Mouse (Mus musculus) lung, postnatal 4 days (tissue): ENCODE results near the gene Tulp1.

Experiments used
- DNase-seq, 2 experiments: peaks; one replicate each; pipeline ENCODE4 v3.0.0; 2021

Gene Tulp1

GRCm38 (mm10) chr17:28363507-28363906, 1.5 kb downstream of the Tulp1 start:
- DNase-seq: no peak

GRCm38 (mm10) chr17:28362653-28363292, 2.2 kb downstream of the Tulp1 start:
- no peak for DNase-seq

- no peak for DNase-seq
These were observed 2.9 kb downstream of the Tulp1 start for GRCm38 (mm10) chr17:28361921-28362652.

GRCm38 (mm10) chr17:28360531-28361277, 4.3 kb downstream of the Tulp1 start:
- DNase-seq: peak in 1 of 2 experiments; percentile 76

- DNase-seq: peak in 1 of 2 experiments; percentile 47
These were observed 6.3 kb downstream of the Tulp1 start for GRCm38 (mm10) chr17:28358576-28359261.

DNA sequence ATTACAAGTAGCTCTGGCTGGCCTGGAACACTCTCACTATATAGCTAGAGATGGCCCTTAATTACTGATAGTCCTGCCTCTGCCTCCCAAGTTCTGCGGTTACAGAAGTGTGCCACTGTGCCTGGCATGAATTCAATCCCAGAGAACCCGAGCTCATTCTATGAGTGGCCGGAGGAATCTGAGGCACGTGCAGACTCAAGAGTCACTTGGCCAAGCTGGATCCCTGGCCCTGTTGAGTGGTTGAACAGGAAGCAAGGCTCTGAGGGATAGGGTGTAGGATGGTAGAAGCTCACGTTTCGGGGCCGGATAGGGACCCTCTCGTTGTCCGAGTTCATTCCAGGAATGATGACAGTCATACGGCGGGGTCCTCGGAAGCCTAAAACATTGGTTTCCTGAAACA, 9.2 kb downstream of the Tulp1 start:
- DNase-seq: peak; percentile 65 to 84

DNA sequence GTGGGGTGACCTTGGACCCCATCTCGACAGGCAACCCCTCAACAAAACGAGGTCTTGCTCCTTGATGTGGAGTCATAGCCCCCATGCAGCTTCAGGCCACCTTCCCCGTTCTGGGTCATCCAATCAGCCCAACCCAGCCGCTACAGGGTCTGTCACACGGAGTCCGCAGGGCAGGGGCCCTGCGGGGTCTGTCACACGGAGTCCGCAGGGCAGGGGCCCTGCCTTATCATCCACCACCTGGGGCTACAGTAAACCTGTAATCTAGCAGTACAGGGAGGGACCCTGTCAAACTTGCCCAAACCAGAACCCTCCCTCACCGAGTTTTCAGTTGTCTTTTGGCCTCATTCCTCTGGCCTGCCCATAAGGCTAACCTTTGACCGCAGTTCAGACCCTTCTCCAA, 13.0 kb downstream of the Tulp1 start:
- DNase-seq: no peak

GRCm38 (mm10) chr17:28351353-28351890, 13.6 kb downstream of the Tulp1 start:
- DNase-seq: peak in 1 of 2 experiments; percentile 64

DNA sequence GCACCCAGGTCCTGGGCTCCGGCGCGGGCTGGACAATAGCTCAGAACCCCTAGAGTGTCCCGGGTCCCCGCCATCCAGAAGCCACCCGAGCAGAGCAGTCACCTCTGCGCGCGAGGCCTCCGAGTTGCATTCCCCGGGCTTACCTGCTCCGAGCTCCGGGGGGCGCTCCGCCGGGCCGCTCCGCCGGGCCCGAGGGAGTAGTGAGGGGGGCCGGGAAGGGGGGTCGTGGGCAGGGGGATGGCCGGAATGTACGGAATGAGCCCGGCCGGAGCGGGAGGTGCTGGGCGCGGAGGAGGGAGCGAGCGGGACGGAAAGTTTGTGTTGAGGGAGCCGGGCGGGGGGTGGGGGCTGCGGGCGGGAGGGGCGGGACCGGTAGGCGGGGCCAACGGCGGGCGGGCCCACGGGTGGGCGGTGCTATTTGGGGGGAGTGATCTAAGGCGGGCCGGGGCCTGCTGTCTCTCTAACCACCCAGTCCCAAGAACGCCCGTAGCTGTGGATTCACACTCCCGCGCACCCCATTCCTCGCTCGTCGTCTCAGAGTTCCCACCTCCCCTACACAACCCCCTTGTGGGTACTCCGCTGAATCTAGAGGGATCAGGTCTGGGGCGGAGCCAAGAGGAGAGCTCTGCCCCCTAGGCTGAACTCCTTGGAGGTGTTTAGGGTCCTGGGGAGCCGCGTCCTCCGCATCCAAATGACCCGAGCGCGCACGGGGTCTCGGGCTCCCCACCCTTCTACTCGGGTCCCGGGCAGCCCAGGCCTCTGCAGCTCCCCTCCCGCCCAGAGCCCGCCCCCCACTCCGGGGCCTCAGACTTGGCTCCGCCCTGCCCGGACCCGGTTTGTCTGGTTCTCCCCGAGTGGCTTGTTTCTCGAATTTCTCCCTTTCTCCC, 14.3 kb downstream of the Tulp1 start, which contains the start of gene Tead3:
Gene Tead3 (minus strand): TSS at position 352 of the 887 bp plus-strand sequence.
- peak; percentile 87 to 91 for DNase-seq

GRCm38 (mm10) chr17:28349901-28350465, 15.0 kb downstream of the Tulp1 start:
- DNase-seq: peak in 1 of 2 experiments; percentile 42

DNA sequence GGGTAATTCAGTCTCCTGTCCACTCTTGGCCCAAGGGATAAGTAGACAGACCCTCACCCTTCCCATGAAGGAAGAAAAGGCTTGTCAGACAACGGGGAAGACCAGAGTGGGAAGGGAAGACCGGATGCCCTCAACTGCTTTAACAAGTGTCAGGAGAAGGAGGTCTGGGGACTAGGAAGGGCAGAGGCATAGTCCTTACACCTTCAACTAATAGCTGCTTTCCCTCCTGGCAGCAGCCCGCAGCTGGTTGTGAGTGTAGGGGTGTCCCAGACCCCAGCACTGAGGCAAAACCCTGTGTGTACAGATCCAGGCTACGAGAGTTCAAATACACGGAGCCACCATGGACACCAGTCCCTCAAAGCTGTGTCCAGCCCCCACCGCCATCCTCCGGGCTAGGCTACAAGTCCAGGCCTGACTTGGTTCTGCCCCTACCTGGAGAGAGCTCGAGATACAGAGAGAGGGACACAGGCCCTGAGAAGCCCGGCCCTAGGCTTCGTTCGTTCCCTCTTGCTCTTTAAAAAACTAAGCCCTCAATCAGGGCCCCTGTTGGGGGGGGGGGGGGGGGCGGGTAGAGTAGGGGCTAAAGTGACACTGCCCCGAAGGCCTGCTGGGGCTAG, 15.7 kb downstream of the Tulp1 start:
- no peak for DNase-seq

GRCm38 (mm10) chr17:28348211-28348610, 16.8 kb downstream of the Tulp1 start:
- no peak for DNase-seq

- DNase-seq: no peak
These were observed 17.7 kb downstream of the Tulp1 start for GRCm38 (mm10) chr17:28347327-28347726.

DNA sequence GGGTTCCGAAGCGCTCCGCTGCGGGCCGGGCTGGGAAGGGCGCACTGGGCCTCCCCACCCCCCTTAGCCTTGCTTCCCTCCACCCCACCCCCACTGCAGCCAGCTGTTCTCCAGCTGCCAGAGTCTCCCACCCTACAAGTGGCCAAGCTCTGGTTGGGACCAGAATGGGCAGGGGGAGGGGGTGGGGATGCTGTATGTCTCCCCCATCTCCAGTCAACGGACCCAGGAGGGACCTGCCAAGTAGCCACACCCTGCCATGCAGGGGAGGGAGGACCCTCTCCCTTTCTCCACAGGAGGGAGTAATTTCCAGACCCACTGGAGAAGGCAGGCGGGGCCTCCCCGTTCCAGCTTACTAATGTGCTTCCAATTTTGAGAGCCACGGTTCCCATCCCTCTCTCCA, 19.1 kb downstream of the Tulp1 start:
- DNase-seq: peak; percentile 65 to 79

- peak; percentile 60 to 84 for DNase-seq
These were observed 19.7 kb downstream of the Tulp1 start for GRCm38 (mm10) chr17:28345271-28345721.

GRCm38 (mm10) chr17:28344670-28345069, 20.4 kb downstream of the Tulp1 start:
- DNase-seq: no peak

GRCm38 (mm10) chr17:28344050-28344607, 20.9 kb downstream of the Tulp1 start:
- DNase-seq: peak; percentile 73 to 83

DNA sequence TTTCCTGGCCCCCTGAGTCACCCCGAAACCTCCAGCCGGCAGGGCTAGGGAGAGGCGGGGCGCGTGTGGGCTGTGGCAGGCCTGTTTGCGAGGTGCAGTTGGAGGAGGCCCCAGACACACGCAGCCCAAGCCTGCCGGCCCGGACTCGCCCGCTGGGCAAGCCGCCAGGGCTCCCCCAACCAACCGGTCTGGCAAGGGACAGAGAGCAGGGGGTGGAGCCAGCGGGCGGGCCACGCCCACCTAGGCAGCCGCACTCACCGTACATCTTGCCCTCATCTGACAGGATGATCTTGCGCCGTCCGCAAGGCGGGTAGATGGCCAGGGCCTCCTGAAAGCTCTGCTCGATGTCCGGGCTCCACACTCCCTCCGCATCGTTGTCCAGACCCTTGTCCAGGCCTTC, 23.9 kb downstream of the Tulp1 start:
- DNase-seq: peak; percentile 95 to 98

- peak; percentile 53 to 76 for DNase-seq
These were observed 24.4 kb downstream of the Tulp1 start for GRCm38 (mm10) chr17:28340578-28340977.

DNA sequence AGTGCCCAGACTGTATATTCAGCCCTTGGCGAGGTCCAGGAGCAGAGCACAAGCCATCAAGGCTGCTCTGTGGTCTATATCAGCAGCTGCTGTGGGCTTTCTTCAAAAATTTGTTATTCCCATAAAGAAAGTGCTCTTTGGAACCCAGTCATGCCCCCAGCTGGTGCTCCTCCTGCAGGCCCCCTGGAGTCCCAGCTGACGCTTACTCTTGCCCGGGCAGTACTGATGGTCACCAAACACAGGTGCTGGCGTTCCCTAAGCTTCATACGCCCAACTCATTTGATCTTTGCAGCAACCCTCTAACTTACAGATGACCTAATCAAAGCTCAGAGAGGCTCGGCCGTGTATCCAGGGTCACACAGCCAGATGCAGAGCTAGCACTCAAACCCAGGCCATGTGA, 27.5 kb downstream of the Tulp1 start:
- DNase-seq: no peak
